Mouse (Mus musculus): ENCODE results near the gene Pde6b.

DNA sequence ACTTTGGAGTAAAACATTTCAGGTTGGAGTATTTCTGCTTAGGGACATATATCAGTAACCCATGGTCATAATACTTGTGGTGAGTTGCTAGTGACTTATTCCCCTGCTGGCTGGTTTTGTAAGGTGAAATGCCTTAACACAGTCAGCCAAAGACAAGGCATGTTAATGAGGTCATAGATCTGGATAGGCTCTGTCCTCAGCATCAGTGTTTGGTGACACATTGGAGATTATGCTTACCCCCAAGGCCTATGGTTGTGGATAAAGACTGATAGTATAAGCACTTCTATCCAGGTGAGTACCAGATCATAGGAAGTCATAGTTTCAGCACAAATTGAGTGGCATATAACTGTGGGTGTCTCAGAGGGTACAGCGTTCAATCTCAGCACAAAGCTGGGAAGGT, 78.5 kb downstream of the Pde6b start:
- TF ChIP-seq POLR2A (IDR thresholded peaks at IDR 0.05; ENCODE audit: insufficient read depth, low read length) (no peak), CTCF (IDR thresholded peaks at IDR 0.05; ENCODE audit: low read depth, low read length) (no peak), EP300 (IDR thresholded peaks at IDR 0.05; ENCODE audit: insufficient read depth, low read depth, low read length) (no peak)

Measured in ES-Bruce4 (cell line).